Mouse (Mus musculus) MEL (cell line): ENCODE results near the gene Rtn4rl1. TPM values are rescaled to one million over a fixed set of nuclear protein-coding genes. Genes with fewer than 3 reads are reported as not detected.
A peak's percentile ranks its signal among the peaks of the same experiment; 100 is the strongest.

Experiments
- DNase-seq: peaks from one replicate; pipeline ENCODE4 v3.0.0; 2011; ENCODE audit warnings: low read depth, low spot score
- H3K27ac ChIP-seq: 2 replicates; pipeline ENCODE4 v1.5.1; 2012; ENCODE audit warnings: low read depth, mild to moderate bottlenecking, control low read depth, low read length, moderate library complexity; ENCODE audit not compliant: control insufficient read depth
- H3K27me3 ChIP-seq, 2 experiments: fragments of 150-350 bp in 1 of 2; sonication (generic) in 1 of 2; 2 replicates each; pipeline ENCODE4 v1.6.1; 2012; ENCODE audit warnings: low read length in 2 of 2, mild to moderate bottlenecking in 2 of 2, improper control_type of control experiment in 1 of 2, moderate library complexity in 1 of 2; ENCODE audit not compliant: insufficient read depth in 2 of 2, control insufficient read depth in 1 of 2
- H3K36me3 ChIP-seq, 2 experiments: 2 replicates each; pipeline ENCODE4 v1.6.1; 2012 to 2014; ENCODE audit warnings: low read length in 2 of 2, improper control_type of control experiment in 1 of 2, inconsistent platforms in 1 of 2, mild to moderate bottlenecking in 1 of 2; ENCODE audit not compliant: insufficient read depth in 2 of 2, control insufficient read depth in 1 of 2
- H3K4me1 ChIP-seq, 2 experiments: fragments of 150-350 bp in 1 of 2; sonication (generic) in 1 of 2; 2 replicates each; pipeline ENCODE4 v1.6.1; 2012; ENCODE audit warnings: low read length in 2 of 2, improper control_type of control experiment in 1 of 2, mild to moderate bottlenecking in 1 of 2; ENCODE audit not compliant: insufficient read depth in 2 of 2, control insufficient read depth in 1 of 2
- H3K4me3 ChIP-seq, 2 experiments: fragments of 150-350 bp in 1 of 2; sonication (generic) in 1 of 2; 2 replicates each; pipeline ENCODE4 v1.5.1; 2012; ENCODE audit warnings: low read depth in 2 of 2, low read length in 2 of 2, mild to moderate bottlenecking in 2 of 2, moderate library complexity in 2 of 2, control low read depth in 1 of 2, improper control_type of control experiment in 1 of 2; ENCODE audit not compliant: control insufficient read depth in 1 of 2, insufficient read depth in 1 of 2
- H3K79me2 ChIP-seq: 2 replicates; pipeline ENCODE4 v1.6.1; 2012; ENCODE audit warnings: mild to moderate bottlenecking, low read length, moderate library complexity; ENCODE audit not compliant: control insufficient read depth, poor library complexity, insufficient read depth
- H3K9ac ChIP-seq: 2 replicates; pipeline ENCODE4 v1.6.1; 2012; ENCODE audit warnings: low read depth, mild to moderate bottlenecking, control low read depth, low read length, moderate library complexity; ENCODE audit not compliant: control insufficient read depth, poor library complexity, severe bottlenecking
- H3K9me3 ChIP-seq: fragments of 150-350 bp; sonication (generic); replicated peaks from 2 replicates; pipeline ENCODE4 v1.6.1; 2012; ENCODE audit warnings: mild to moderate bottlenecking, low read length, improper control_type of control experiment, moderate library complexity; ENCODE audit not compliant: insufficient read depth
- ELF1 ChIP-seq: IDR thresholded peaks from 2 replicates; pipeline ENCODE4 v1.6.1; 2014; ENCODE audit warnings: low read depth, mild to moderate bottlenecking, inconsistent platforms, low read length, improper control_type of control experiment, moderate library complexity
- EP300 ChIP-seq, 2 experiments: IDR thresholded peaks; 2 replicates each; pipeline ENCODE4 v1.6.1; 2011; ENCODE audit warnings: improper control_type of control experiment in 2 of 2, low read length in 2 of 2, low read depth in 1 of 2, mild to moderate bottlenecking in 1 of 2
- ETS1 ChIP-seq: IDR thresholded peaks from 2 replicates; pipeline ENCODE4 v1.6.1; 2012; ENCODE audit warnings: low read depth, mild to moderate bottlenecking, inconsistent platforms, low read length, improper control_type of control experiment, moderate library complexity
- GATA1 ChIP-seq: IDR thresholded peaks from 2 replicates; pipeline ENCODE4 v1.6.1; 2011; ENCODE audit warnings: low read depth, low read length, improper control_type of control experiment
- JUND ChIP-seq: IDR thresholded peaks from 2 replicates; pipeline ENCODE4 v1.6.1; 2011; ENCODE audit warnings: low read depth, mild to moderate bottlenecking, improper control_type of control experiment, low read length
- KAT2A ChIP-seq: conservative IDR thresholded peaks from 2 replicates; pipeline ENCODE4 v1.6.1; 2012; ENCODE audit warnings: low read depth, low read length, improper control_type of control experiment, inconsistent platforms
- MAX ChIP-seq: IDR thresholded peaks from 2 replicates; pipeline ENCODE4 v1.6.1; 2011; ENCODE audit warnings: low read length, improper control_type of control experiment
- MEF2A ChIP-seq: IDR thresholded peaks from 2 replicates; pipeline ENCODE4 v1.6.1; 2014; ENCODE audit warnings: low read depth, mild to moderate bottlenecking, inconsistent platforms, low read length, improper control_type of control experiment; ENCODE audit not compliant: poor library complexity, insufficient replicate concordance, severe bottlenecking; ENCODE audit errors: extremely low read depth
- MYB ChIP-seq: IDR thresholded peaks from 2 replicates; pipeline ENCODE4 v1.6.1; 2011; ENCODE audit warnings: mild to moderate bottlenecking, low read depth, low read length, improper control_type of control experiment
- MYC ChIP-seq: IDR thresholded peaks from 2 replicates; pipeline ENCODE4 v1.6.1; 2011; ENCODE audit warnings: low read depth, mild to moderate bottlenecking, low read length, improper control_type of control experiment, moderate library complexity
- NRF1 ChIP-seq: IDR thresholded peaks from 2 replicates; pipeline ENCODE4 v1.6.1; 2014; ENCODE audit warnings: low read depth, mild to moderate bottlenecking, inconsistent platforms, low read length, improper control_type of control experiment, moderate library complexity; ENCODE audit not compliant: poor library complexity, insufficient read depth, severe bottlenecking
- POLR2A ChIP-seq, 2 experiments: IDR thresholded peaks; 2 replicates each; pipeline ENCODE4 v1.6.1; 2011 to 2012; ENCODE audit warnings: low read length in 2 of 2, mild to moderate bottlenecking in 2 of 2, control low read depth in 1 of 2, improper control_type of control experiment in 1 of 2, low read depth in 1 of 2, moderate library complexity in 1 of 2; ENCODE audit not compliant: control insufficient read depth in 1 of 2, insufficient read depth in 1 of 2, poor library complexity in 1 of 2
- RAD21 ChIP-seq: IDR thresholded peaks from 2 replicates; pipeline ENCODE4 v1.6.1; 2011; ENCODE audit warnings: mild to moderate bottlenecking, low read depth, low read length, improper control_type of control experiment
- SIN3A ChIP-seq: IDR thresholded peaks from 2 replicates; pipeline ENCODE4 v1.6.1; 2012; ENCODE audit warnings: low read length, improper control_type of control experiment, inconsistent platforms
- SMC3 ChIP-seq: IDR thresholded peaks from 2 replicates; pipeline ENCODE4 v1.6.1; 2011; ENCODE audit warnings: low read depth, low read length, improper control_type of control experiment
- TBP ChIP-seq: IDR thresholded peaks from 2 replicates; pipeline ENCODE4 v1.8.0; 2011; ENCODE audit warnings: low read depth, low read length, improper control_type of control experiment
- UBTF ChIP-seq: IDR thresholded peaks from 2 replicates; pipeline ENCODE4 v1.6.1; 2012; ENCODE audit warnings: low read depth, mild to moderate bottlenecking, inconsistent platforms, low read length, improper control_type of control experiment, moderate library complexity, borderline replicate concordance; ENCODE audit not compliant: insufficient read depth
- ZKSCAN1 ChIP-seq: IDR thresholded peaks from 2 replicates; pipeline ENCODE4 v1.6.1; 2012; ENCODE audit warnings: low read depth, mild to moderate bottlenecking, inconsistent platforms, low read length, improper control_type of control experiment, moderate library complexity
- ZMIZ1 ChIP-seq: IDR thresholded peaks from 2 replicates; pipeline ENCODE4 v1.6.1; 2012; ENCODE audit warnings: low read depth, mild to moderate bottlenecking, inconsistent platforms, low read length, improper control_type of control experiment, moderate library complexity
- polyA plus RNA-seq, 2 experiments: library from polyadenylated mRNA; stranded (reverse) in 1 of 2; unstranded in 1 of 2; fragments of >175 nt in 1 of 2; fragments of >200 nt in 1 of 2; gene quantifications; 2 replicates each; pipeline versions ENCODE4 v1.2.1 to v1.2.4; 2012; ENCODE audit warnings: low replicate concordance in 2 of 2, low read depth in 1 of 2; ENCODE audit not compliant: insufficient read length in 2 of 2, insufficient read depth in 1 of 2, missing spikeins in 1 of 2
- total RNA-seq: library from RNA; depleted of rRNA; stranded (reverse); fragments of 300-350 nt; gene quantifications from 2 replicates; pipeline ENCODE4 v1.2.3, GENCODE M21; 2012

Gene Rtn4rl1
- total and polyA plus RNA-seq, 3 experiments, result 0.35 to 2.6 TPM; not detected in 1

DNA sequence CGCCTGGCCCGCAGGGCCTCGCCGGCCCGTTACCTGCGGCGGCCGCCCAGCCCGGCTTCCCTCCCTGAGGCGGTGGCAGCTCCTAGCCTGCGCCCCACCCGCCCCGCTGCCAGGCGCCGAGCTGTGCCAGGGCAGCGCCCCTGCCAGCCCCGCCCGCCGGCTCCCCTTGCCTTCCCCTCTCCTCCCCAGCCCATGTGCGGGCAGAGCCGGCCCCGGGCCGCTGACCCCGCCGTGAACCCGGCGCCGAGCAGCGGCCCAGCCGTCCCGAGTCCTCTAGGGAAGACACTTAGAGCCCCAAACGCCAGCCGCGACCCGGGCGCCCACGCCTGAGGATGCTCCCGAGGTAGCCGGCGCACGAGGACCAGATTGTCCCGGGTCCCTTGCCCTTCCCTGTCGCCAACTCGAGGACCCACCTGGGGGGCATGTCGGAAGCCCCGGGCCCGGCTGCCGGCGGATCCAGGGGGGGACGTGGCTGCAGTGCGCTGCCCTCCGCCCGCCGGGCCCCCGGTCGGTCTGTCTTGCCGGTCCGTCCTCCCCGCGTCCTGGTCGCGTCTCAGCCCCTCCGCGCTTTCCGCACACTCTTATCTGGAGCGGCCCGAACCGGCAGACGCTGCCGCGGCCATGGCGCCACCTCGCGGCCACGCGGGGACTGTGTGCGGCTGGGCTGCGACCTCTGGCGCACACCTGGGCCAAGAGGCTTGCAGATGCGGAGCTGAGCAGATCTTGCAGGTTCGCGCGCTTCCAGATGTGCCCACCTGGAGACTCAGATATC lies 24.8 kb upstream of the Rtn4rl1 start (continued):
- TF ChIP-seq NRF1 (peak; percentile 29; the same call in 1 of the 2 replicates), ZMIZ1 (no peak), SIN3A (peak; percentile 87; the same call in 1 of the 2 replicates), TBP (no peak), ZKSCAN1 (no peak), UBTF (peak; percentile 78; the same call in 1 of the 2 replicates), EP300 (IDR thresholded peaks at IDR 0.05; ENCODE audit: low read depth in 1 of 2, low read length in 2 of 2) (peak in 1 of 2 experiments; percentile 56; a peak in 2 of 4 replicates), SMC3 (peak; percentile 97), KAT2A (no peak), MAX (no peak; the same call in 1 of the 2 replicates), RAD21 (peak; percentile 81), MYB (no peak), ELF1 (no peak), MYC (no peak; the same call in 1 of the 2 replicates), JUND (no peak), MEF2A (no peak), POLR2A (IDR thresholded peaks at IDR 0.05; ENCODE audit: control insufficient read depth in 1 of 2, insufficient read depth in 1 of 2, low read depth in 1 of 2, low read length in 2 of 2, poor library complexity in 1 of 2) (peak; percentile 53 to 74; a peak in 3 of 4 replicates), ETS1 (peak; percentile 43)

DNA sequence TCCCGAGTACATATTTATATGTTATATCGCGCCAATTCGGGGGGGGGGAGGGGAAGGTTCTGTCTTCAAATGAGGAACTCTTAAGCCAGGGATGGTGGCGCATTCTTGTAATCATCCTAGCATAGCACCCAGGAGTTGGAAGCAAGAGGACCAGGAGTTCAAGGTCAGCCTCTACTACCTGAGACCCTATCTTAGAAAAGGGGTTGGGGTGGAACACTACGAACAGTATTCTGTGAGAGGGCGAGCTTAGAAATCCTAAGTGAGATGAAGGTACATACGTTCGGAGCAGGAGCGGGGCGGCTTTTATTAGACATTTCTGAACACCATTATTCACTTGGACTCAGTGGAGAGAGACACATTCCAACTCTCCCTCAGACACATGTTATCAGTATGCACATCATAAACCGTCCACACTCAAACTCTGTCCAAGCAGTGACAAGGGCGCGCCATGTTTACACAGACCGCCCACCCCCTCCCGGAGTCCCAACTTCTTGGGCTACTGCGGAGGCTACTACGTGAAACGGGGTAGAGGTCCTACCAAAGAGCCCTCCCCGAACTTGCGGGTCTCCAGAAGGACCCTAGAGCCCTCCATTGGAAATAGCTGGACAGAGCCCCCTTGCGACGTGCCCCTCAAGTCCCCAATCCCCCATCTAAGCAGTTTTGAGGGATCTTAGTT lies 24.0 kb upstream of the Rtn4rl1 start, which contains the start of gene Hic1:
Gene Hic1, minus strand, starts transcription at position 115 of the 676 bp plus-strand sequence.
- H3K9ac ChIP-seq, result peak within 1 kb of the TSS; percentile 85
- peaks cover 0 to 18% of the 10 kb centered on the region in 2 experiments; a peak in 2 of 4 replicates for H3K36me3 ChIP-seq
- H3K79me2 ChIP-seq, result peaks cover 32% of the 10 kb centered on the region
- TF ChIP-seq ETS1, result 0 out of 2 replicates have a peak, but pooled peaks have one; percentile 27
- TF ChIP-seq POLR2A (IDR thresholded peaks at IDR 0.05; ENCODE audit: control insufficient read depth in 1 of 2, insufficient read depth in 1 of 2, low read depth in 1 of 2, low read length in 2 of 2, poor library complexity in 1 of 2), result no peak
- no peak for TF ChIP-seq MEF2A
- TF ChIP-seq GATA1, result 0 out of 2 replicates have a peak, but pooled peaks have one; percentile 44
- TF ChIP-seq TBP, result peak; percentile 53
- peaks cover 0 to 28% of the 10 kb centered on the region in 2 experiments; a peak in 3 of 4 replicates for H3K4me1 ChIP-seq
- DNase-seq, result peak; percentile 89
- H3K4me3 ChIP-seq, result peak within 1 kb of the TSS; percentile 70 to 81
- no peaks in the 10 kb centered on the region for H3K27me3 ChIP-seq
- peak within 1 kb of the TSS; percentile 97 for H3K27ac ChIP-seq
- H3K9me3 ChIP-seq, result no peaks in the 10 kb centered on the region
